Mouse (Mus musculus) forebrain, embryonic 11.5 days (tissue): ENCODE data around the gene Brf1. TPM values are rescaled to one million over a fixed set of nuclear protein-coding genes. Genes with fewer than 3 reads are reported as not detected.
A peak's percentile ranks its signal among the peaks of the same experiment; 100 is the strongest.

Experiments used
- ATAC-seq: fragments of 200-750 bp; cut with Nextera tagmentation; replicated peaks from 2 replicates; pipeline ENCODE4 v1.8.0; 2017; ENCODE audit warnings: moderate TSS enrichment; ENCODE audit not compliant: low FRiP score
- DNase-seq: peaks from one replicate; pipeline ENCODE4 v3.0.0-alpha.2; 2017; ENCODE audit warnings: low spot score
- H3K27ac ChIP-seq: fragments of 300-500 bp; sonication (generic); 2 replicates; pipeline ENCODE4 v1.5.1; 2014; ENCODE audit warnings: low read depth, low read length
- H3K27me3 ChIP-seq: fragments of 300-500 bp; sonication (generic); 2 replicates; pipeline ENCODE4 v1.6.1; 2014; ENCODE audit warnings: mild to moderate bottlenecking, low read length, mixed read lengths; ENCODE audit not compliant: control insufficient read depth, insufficient read depth
- H3K36me3 ChIP-seq: fragments of 300-500 bp; sonication (generic); 2 replicates; pipeline ENCODE4 v1.6.1; 2014; ENCODE audit warnings: mild to moderate bottlenecking, low read length, moderate library complexity, mixed read lengths; ENCODE audit not compliant: control insufficient read depth, insufficient read depth
- H3K4me1 ChIP-seq: fragments of 300-500 bp; sonication (generic); replicated peaks from 2 replicates; pipeline ENCODE4 v1.6.1; 2014; ENCODE audit warnings: low read length, mixed read lengths; ENCODE audit not compliant: control insufficient read depth, insufficient read depth
- H3K4me2 ChIP-seq: fragments of 300-500 bp; sonication (generic); 2 replicates; pipeline ENCODE4 v1.6.1; 2014; ENCODE audit warnings: low read depth, mild to moderate bottlenecking, low read length, moderate library complexity, mixed read lengths; ENCODE audit not compliant: severe bottlenecking
- H3K4me3 ChIP-seq: fragments of 300-500 bp; sonication (generic); 2 replicates; pipeline ENCODE4 v1.5.1; 2014; ENCODE audit warnings: low read depth, low read length
- H3K9ac ChIP-seq: fragments of 300-500 bp; sonication (generic); 2 replicates; pipeline ENCODE4 v1.6.1; 2014; ENCODE audit warnings: low read length
- H3K9me3 ChIP-seq: fragments of 300-500 bp; sonication (generic); 2 replicates; pipeline ENCODE4 v1.6.1; 2016; ENCODE audit warnings: low read length, mixed read lengths; ENCODE audit not compliant: control insufficient read depth
- WGBS: fragments of 180-500 bp; shearing (Covaris S2); extraction: QIAGEN DNeasy Blood & Tissue Kit; methylation state at CpG from one replicate; pipeline ENCODE4 v1.1.7; 2014; 5-methylcytosine and 5-hydroxymethylcytosine counted together
- polyA plus RNA-seq: library from polyadenylated mRNA; unstranded; fragments of >200 nt; fragmentation: Nextera tagmentation; extraction: Ambion mirVana; gene quantifications from 2 replicates; pipeline ENCODE4 v1.2.1, GENCODE M21; 2014

Brf1 gene
- polyA plus RNA-seq, 1 experiment from 2014 or later, result 67.3 TPM

DNA sequence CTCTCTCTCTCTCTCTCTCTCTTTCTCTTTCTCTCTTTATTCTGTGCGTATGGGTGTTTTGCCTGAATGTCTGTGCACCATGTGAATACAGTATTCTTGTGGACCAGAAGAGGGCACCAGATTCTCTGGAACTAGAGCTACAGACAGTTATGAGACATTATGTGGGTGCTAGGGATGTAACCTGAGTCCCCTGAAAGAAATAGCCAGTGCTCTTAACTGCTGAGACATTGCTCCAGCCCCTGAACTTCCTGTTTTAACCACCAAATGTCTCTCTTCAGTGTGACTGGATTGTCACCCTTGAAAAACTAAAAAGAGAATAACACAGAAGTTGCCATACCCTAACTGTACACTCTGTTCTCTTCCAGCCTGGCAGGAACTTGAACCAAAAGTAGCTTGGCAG, 26.1 kb upstream of the Brf1 start:
- no peak for DNase-seq
- Histone ChIP-seq H3K9me3 (no peaks in the 10 kb centered on the region), H3K36me3 (no peaks in the 10 kb centered on the region)

DNA sequence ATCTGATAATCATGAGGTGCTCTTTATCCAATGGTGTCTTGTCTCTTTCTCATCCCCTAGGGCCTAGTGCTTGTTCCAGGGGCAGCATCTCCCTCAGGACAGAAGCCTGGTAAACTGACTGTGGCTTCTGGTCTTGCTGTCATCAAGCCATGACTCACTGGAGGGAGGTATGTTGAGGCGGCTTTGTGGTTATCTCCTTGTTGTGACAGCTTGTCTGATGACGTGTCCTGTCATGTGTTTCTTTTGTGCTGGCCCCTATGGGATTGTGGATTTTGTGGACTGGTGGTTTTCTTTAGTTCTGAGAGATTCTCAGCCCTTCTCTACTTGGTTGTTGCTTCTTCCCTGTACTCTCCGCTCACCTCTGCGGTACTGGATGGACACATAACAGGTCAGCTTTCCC, 22.6 kb upstream of the Brf1 start:
- no peaks in the 10 kb centered on the region for H3K9me3 ChIP-seq
- no peak for ATAC-seq
- H3K36me3 ChIP-seq, result no peaks in the 10 kb centered on the region
- H3K27ac ChIP-seq, result no peak overlapping the region
- no peaks in the 10 kb centered on the region for H3K27me3 ChIP-seq
- H3K4me1 ChIP-seq, result no peaks in the 10 kb centered on the region
- 88% methylated on average over 4 of the region's 4 CpGs for WGBS
- no peak overlapping the region for H3K4me3 ChIP-seq
- no peak overlapping the region for H3K9ac ChIP-seq
- DNase-seq, result no peak
- no peak overlapping the region for H3K4me2 ChIP-seq

More for the DNA sequence above, 26.1 kb upstream of the Brf1 start:
- Histone ChIP-seq H3K4me1 (0 out of 2 replicates have a peak, but pooled peaks cover 2% of the 10 kb centered on the region), H3K4me2 (no peak overlapping the region), H3K4me3 (no peak overlapping the region), H3K9ac (no peak overlapping the region), H3K27ac (no peak overlapping the region), H3K27me3 (no peaks in the 10 kb centered on the region)
- ATAC-seq, result no peak
- WGBS, result 100% methylated on average over 1 of the region's 1 CpGs

DNA sequence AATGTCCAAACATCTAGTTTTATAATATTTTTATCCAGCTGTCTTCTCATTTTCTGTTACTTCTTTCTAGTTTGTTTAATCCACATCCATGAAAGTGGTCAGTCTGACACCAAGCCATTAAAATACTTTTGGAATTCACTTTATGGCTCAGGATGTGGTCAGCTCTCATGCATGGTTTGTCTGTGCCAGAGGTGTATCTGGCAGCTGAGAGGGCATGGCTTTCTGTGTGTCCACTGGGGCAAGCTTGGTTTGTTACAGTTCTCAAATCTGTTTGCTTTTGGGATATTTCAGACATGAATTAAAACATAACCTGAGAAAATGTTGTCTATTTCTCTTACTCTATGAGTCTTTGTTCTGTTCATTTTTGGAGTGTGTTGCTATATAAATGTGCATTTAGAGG, 21.0 kb upstream of the Brf1 start:
- Histone ChIP-seq H3K27ac (no peak overlapping the region), H3K4me1 (no peaks in the 10 kb centered on the region; the same call in 1 of the 2 replicates), H3K9ac (no peak overlapping the region), H3K9me3 (no peaks in the 10 kb centered on the region), H3K27me3 (no peaks in the 10 kb centered on the region), H3K4me3 (no peak overlapping the region), H3K4me2 (no peak overlapping the region), H3K36me3 (no peaks in the 10 kb centered on the region)
- ATAC-seq (no peak), DNase-seq (no peak)

DNA sequence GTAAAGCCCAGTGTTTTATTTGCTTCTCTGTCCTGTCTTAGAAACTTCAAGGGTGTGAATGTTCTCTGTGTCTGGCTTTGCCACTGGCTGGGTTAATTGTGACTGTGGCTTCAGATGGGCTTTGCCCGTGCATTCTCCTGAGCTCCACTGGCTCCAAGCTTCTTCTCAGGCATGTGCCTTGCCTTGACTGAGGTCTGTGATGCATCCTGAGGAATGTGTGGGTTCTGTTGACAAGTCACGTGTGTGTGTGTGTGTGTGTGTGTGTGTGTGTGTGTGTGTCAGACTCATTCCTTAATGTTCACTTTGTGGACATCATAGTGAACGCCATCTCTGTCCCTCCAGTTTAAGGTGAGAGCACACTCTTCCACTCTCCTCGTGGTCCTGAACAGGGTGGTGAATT, 18.3 kb upstream of the Brf1 start:
- no peak overlapping the region for H3K4me3 ChIP-seq
- no peaks in the 10 kb centered on the region for H3K36me3 ChIP-seq
- no peak overlapping the region for H3K9ac ChIP-seq
- DNase-seq, result no peak
- no peak overlapping the region for H3K27ac ChIP-seq
- H3K27me3 ChIP-seq, result no peaks in the 10 kb centered on the region
- WGBS, result 91% methylated on average over 4 of the region's 4 CpGs
- H3K9me3 ChIP-seq, result no peaks in the 10 kb centered on the region
- no peak for ATAC-seq
- peaks cover 4% of the 10 kb centered on the region; the same call in 1 of the 2 replicates for H3K4me1 ChIP-seq
- H3K4me2 ChIP-seq, result no peak overlapping the region

DNA sequence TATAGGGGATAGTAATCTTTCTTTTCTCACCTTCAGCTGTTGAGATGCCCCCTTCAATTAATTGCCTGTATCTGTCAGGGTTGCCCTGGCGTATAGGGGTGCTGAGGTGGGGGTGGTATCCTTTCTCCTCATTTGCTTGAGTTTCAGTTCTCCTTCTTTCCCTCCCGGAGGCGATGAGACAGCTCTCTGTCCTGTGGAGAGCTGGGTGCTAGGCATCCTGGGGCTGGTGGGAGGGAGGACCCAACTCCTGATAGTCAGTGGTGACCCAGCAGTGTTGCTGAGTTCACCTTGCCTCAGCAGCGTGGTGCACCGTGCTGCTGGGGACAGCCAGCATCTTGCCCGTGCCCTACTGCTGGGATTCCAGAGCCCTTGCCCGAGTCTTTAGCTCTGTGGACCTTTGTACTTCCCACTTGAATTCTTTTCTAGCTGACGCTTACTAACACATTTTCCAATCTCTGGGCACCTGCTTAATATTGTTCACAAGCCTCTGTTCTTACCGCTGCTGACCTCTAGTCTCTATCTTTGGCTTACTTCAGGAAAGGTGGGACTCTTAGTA, 17.0 kb upstream of the Brf1 start:
- no peak overlapping the region for H3K9ac ChIP-seq
- H3K4me3 ChIP-seq, result no peak overlapping the region
- H3K4me2 ChIP-seq, result no peak overlapping the region
- 78% methylated on average over 9 of the region's 9 CpGs for WGBS
- peaks cover 4% of the 10 kb centered on the region; the same call in 1 of the 2 replicates for H3K4me1 ChIP-seq
- DNase-seq, result no peak
- no peaks in the 10 kb centered on the region for H3K36me3 ChIP-seq
- no peaks in the 10 kb centered on the region for H3K9me3 ChIP-seq
- H3K27ac ChIP-seq, result no peak overlapping the region
- ATAC-seq, result no peak
- H3K27me3 ChIP-seq, result no peaks in the 10 kb centered on the region

DNA sequence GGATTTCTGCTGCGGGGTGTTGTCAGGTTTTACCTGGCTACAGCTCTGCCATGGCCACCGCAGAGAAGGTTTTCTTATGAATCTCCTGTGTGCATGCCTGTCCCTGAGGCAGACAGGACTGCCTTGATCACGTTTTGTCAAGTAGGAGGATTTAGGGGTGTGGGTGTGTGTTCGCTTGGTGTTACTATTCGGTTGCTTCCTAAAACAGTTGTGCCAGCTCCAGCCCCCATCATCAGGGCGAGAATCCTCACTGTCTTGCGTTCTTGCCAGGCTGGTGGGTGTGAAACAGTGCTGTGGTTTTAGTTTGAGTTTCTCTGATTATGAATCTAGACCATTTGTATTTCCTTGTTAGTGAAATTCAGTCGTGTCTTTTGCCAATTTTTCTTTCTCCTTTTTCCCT, 16.5 kb upstream of the Brf1 start:
- Histone ChIP-seq H3K4me2 (no peak overlapping the region), H3K27me3 (no peaks in the 10 kb centered on the region), H3K27ac (no peak overlapping the region), H3K4me1 (peaks cover 4% of the 10 kb centered on the region; the same call in 1 of the 2 replicates), H3K9me3 (no peaks in the 10 kb centered on the region), H3K4me3 (no peak overlapping the region), H3K36me3 (no peaks in the 10 kb centered on the region), H3K9ac (peak overlapping the region; percentile 16; the same call in 1 of the 2 replicates)
- 81% methylated on average over 8 of the region's 8 CpGs for WGBS
- DNase-seq (no peak), ATAC-seq (no peak)

DNA sequence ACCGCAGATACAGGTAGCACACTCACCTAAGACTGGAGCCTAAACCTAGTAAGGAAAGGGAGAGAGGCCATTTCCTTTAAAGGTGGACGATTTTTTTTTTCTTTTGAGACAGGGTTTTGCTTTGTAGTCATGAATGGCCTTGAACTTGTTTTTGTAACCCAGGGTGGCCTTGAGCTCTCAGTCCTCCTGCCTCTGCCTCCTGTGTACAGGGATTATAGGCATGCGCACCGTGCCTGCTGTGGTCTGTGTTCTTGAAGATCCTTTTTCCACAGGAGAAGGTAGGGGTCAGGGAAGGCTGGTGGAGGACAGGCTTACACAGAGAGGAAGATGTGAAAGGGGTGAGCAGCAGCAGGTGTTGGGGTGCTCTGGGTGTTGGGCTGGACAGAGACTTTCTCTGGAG, 15.5 kb upstream of the Brf1 start:
- Histone ChIP-seq H3K27ac (no peak overlapping the region), H3K36me3 (no peaks in the 10 kb centered on the region), H3K27me3 (no peaks in the 10 kb centered on the region), H3K4me2 (0 out of 2 replicates have a peak overlapping the region, but pooled peaks have one; percentile 67), H3K4me3 (no peak overlapping the region), H3K9ac (peak overlapping the region; percentile 94), H3K4me1 (peaks cover 4% of the 10 kb centered on the region; the same call in 1 of the 2 replicates), H3K9me3 (no peaks in the 10 kb centered on the region)
- DNase-seq (no peak), ATAC-seq (no peak)
- 72% methylated on average over 4 of the region's 4 CpGs for WGBS

DNA sequence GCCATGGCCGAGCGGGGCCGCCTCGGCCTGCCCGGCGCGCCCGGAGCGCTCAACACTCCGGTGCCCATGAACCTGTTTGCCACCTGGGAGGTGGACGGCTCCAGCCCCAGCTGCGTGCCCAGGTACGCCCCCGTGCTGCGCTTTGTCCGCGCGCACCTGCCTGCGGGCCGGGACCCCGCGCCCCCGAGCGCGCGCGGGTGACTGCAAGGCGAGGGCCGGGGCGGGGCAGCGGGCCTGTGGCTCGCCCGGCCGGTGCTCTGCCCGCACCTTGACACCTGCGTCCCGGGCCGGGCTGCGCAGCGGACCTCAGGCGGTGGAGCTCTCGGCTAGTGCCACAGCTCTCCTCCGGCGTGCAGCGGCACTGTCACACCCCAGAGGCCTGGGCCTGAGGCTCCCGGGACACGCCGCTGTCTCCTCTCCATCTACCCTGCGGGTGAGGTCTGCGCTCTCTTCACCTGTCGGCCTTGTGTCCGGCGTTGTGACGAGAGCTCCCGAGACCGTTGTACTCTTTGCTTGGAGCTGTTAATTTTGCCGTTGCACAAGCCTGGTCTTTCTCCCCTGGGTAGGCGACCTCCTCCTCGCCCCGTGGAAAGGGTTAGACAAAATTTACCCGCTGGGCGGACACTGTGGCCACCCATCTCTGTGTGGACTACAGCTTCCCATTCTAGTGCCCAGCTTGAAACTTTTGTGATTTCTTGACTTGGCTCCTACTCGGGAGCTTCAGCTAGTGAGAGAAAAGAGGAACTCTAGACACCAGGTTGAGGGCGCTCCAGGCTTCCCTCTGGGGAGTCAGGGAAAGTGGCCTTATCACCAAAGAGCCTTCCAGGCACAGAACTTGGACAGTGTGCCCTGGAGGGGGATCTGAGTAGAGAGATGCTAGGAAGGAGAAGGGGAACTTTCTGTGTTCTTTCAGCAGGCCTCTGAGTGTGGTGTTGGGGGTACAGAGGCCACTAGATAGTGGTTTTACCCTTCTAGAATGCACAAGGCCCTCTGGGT, 14.4 kb upstream of the Brf1 start:
- Histone ChIP-seq H3K9me3 (no peaks in the 10 kb centered on the region), H3K4me1 (peaks cover 4% of the 10 kb centered on the region; the same call in 1 of the 2 replicates), H3K27me3 (no peaks in the 10 kb centered on the region), H3K36me3 (no peaks in the 10 kb centered on the region), H3K27ac (peak overlapping the region; percentile 9; the same call in 1 of the 2 replicates), H3K4me3 (peak overlapping the region; percentile 92), H3K9ac (peak overlapping the region; percentile 94), H3K4me2 (peak overlapping the region; percentile 67)
- peak; percentile 23 for ATAC-seq
- WGBS, result 2% methylated on average over 52 of the region's 64 CpGs
- peak; percentile 76 for DNase-seq
